Mouse (Mus musculus) CH12.LX (cell line): Measurements from ENCODE around the gene 4930595D18Rik. TPM values are rescaled to one million over a fixed set of nuclear protein-coding genes. Genes with fewer than 3 reads are reported as not detected.

Source experiments
- DNase-seq: peaks from one replicate; pipeline ENCODE4 v3.0.0-alpha.2; 2013; ENCODE audit errors: extremely low read depth
- H3K27ac ChIP-seq: 2 replicates; pipeline ENCODE4 v1.5.1; 2012; ENCODE audit warnings: low read depth, mild to moderate bottlenecking, control low read depth, moderate library complexity; ENCODE audit not compliant: insufficient read depth
- H3K27me3 ChIP-seq: replicated peaks from 2 replicates; pipeline ENCODE3; 2012; ENCODE audit warnings: inconsistent platforms
- H3K36me3 ChIP-seq, 2 experiments: replicated peaks in 1 of 2; 2 replicates each; pipeline versions ENCODE3 to v1.6.1; 2012; ENCODE audit warnings: inconsistent platforms in 1 of 2, low read length in 1 of 2, mild to moderate bottlenecking in 1 of 2, mixed read lengths in 1 of 2, moderate library complexity in 1 of 2; ENCODE audit not compliant: control insufficient read depth in 1 of 2, insufficient read depth in 1 of 2
- H3K4me1 ChIP-seq, 2 experiments: 2 replicates each; pipeline ENCODE4 v1.6.1; 2012; ENCODE audit warnings: inconsistent platforms in 1 of 2, moderate library complexity in 1 of 2; ENCODE audit not compliant: insufficient read depth in 2 of 2, control insufficient read depth in 1 of 2
- H3K4me2 ChIP-seq: 2 replicates; pipeline ENCODE4 v1.6.1; 2012; ENCODE audit warnings: low read depth, mild to moderate bottlenecking, control low read depth; ENCODE audit not compliant: poor library complexity, insufficient read depth, severe bottlenecking
- H3K4me3 ChIP-seq, 3 experiments: fragments of 150-350 bp in 1 of 3; sonication (generic) in 1 of 3; replicated peaks in 1 of 3; 2 replicates each; pipeline versions ENCODE3 to v1.5.1; 2011 to 2012; ENCODE audit warnings: low read depth in 2 of 3, low read length in 2 of 3, mild to moderate bottlenecking in 2 of 3, moderate library complexity in 2 of 3, control low read depth in 1 of 3, improper control_type of control experiment in 1 of 3, inconsistent platforms in 1 of 3, mixed read lengths in 1 of 3; ENCODE audit not compliant: poor library complexity in 1 of 3
- H3K79me2 ChIP-seq: replicated peaks from 2 replicates; pipeline ENCODE4 v1.6.1; 2012; ENCODE audit warnings: mild to moderate bottlenecking, moderate library complexity; ENCODE audit not compliant: control insufficient read depth, poor library complexity, insufficient read depth, severe bottlenecking; ENCODE audit errors: extremely low read depth
- H3K9ac ChIP-seq: 2 replicates; pipeline ENCODE4 v1.6.1; 2012; ENCODE audit warnings: low read depth, mild to moderate bottlenecking, control low read depth, moderate library complexity; ENCODE audit not compliant: insufficient read depth
- H3K9me3 ChIP-seq: replicated peaks from 2 replicates; pipeline ENCODE3; 2012; ENCODE audit warnings: low read length, inconsistent platforms, mixed read lengths
- BHLHE40 ChIP-seq: IDR thresholded peaks from 2 replicates; pipeline ENCODE4 v1.6.1; 2011; ENCODE audit warnings: mild to moderate bottlenecking, low read depth, low read length, improper control_type of control experiment
- CHD2 ChIP-seq: IDR thresholded peaks from 2 replicates; pipeline ENCODE4 v1.6.1; 2011; ENCODE audit warnings: low read length, improper control_type of control experiment
- CTCF ChIP-seq, 2 experiments: IDR thresholded peaks in 1 of 2; conservative IDR thresholded peaks in 1 of 2; 2 replicates each; pipeline ENCODE4 v1.5.1; 2011 to 2012; ENCODE audit warnings: low read depth in 2 of 2, low read length in 2 of 2, improper control_type of control experiment in 1 of 2, inconsistent platforms in 1 of 2, mild to moderate bottlenecking in 1 of 2, moderate library complexity in 1 of 2
- E2F4 ChIP-seq: IDR thresholded peaks from 2 replicates; pipeline ENCODE4 v1.6.1; 2011; ENCODE audit warnings: low read depth, low read length, improper control_type of control experiment; ENCODE audit not compliant: insufficient replicate concordance
- ELF1 ChIP-seq: IDR thresholded peaks from 2 replicates; pipeline ENCODE4 v1.6.1; 2014; ENCODE audit warnings: low read depth, mild to moderate bottlenecking, inconsistent platforms, low read length, improper control_type of control experiment
- EP300 ChIP-seq: IDR thresholded peaks from 2 replicates; pipeline ENCODE4 v1.6.1; 2011; ENCODE audit warnings: low read length, improper control_type of control experiment
- GABPA ChIP-seq: IDR thresholded peaks from 2 replicates; pipeline ENCODE4 v1.6.1; 2012; ENCODE audit warnings: low read depth, low read length, improper control_type of control experiment, inconsistent platforms; ENCODE audit not compliant: insufficient replicate concordance
- IRF4 ChIP-seq: IDR thresholded peaks from 2 replicates; pipeline ENCODE4 v1.6.1; 2014; ENCODE audit warnings: low read depth, mild to moderate bottlenecking, inconsistent platforms, low read length, improper control_type of control experiment
- JUN ChIP-seq: IDR thresholded peaks from 2 replicates; pipeline ENCODE4 v1.6.1; 2011; ENCODE audit warnings: low read depth, mild to moderate bottlenecking, low read length, improper control_type of control experiment, moderate library complexity; ENCODE audit not compliant: insufficient read depth
- MAFK ChIP-seq: IDR thresholded peaks from 2 replicates; pipeline ENCODE4 v1.6.1; 2011; ENCODE audit warnings: low read length, improper control_type of control experiment; ENCODE audit not compliant: insufficient replicate concordance
- MAX ChIP-seq: IDR thresholded peaks from 2 replicates; pipeline ENCODE4 v1.6.1; 2011; ENCODE audit warnings: low read length, improper control_type of control experiment
- MAZ ChIP-seq: IDR thresholded peaks from 2 replicates; pipeline ENCODE4 v1.6.1; 2012; ENCODE audit warnings: low read depth, mild to moderate bottlenecking, inconsistent platforms, low read length, improper control_type of control experiment, moderate library complexity
- NELFE ChIP-seq: IDR thresholded peaks from 2 replicates; pipeline ENCODE4 v1.6.1; 2011; ENCODE audit warnings: low read depth, low read length, improper control_type of control experiment
- NRF1 ChIP-seq: IDR thresholded peaks from 2 replicates; pipeline ENCODE4 v1.6.1; 2014; ENCODE audit warnings: low read depth, mild to moderate bottlenecking, inconsistent platforms, low read length, improper control_type of control experiment, moderate library complexity
- PAX5 ChIP-seq: IDR thresholded peaks from 2 replicates; pipeline ENCODE4 v1.6.1; 2012; ENCODE audit warnings: low read length, inconsistent platforms, mixed read lengths
- POLR2A ChIP-seq: IDR thresholded peaks from 2 replicates; pipeline ENCODE4 v1.6.1; 2011; ENCODE audit warnings: low read depth, mild to moderate bottlenecking, improper control_type of control experiment, low read length
- POLR2AphosphoS2 ChIP-seq: IDR thresholded peaks from 2 replicates; pipeline ENCODE4 v1.6.1; 2011; ENCODE audit warnings: low read depth, low read length, improper control_type of control experiment
- RCOR1 ChIP-seq: conservative IDR thresholded peaks from 2 replicates; pipeline ENCODE4 v1.6.1; 2012; ENCODE audit warnings: low read depth, mild to moderate bottlenecking, inconsistent platforms, low read length, improper control_type of control experiment
- SMC3 ChIP-seq: IDR thresholded peaks from 2 replicates; pipeline ENCODE4 v1.6.1; 2011; ENCODE audit warnings: low read depth, low read length, improper control_type of control experiment
- TBP ChIP-seq: conservative IDR thresholded peaks from 2 replicates; pipeline ENCODE4 v1.6.1; 2011; ENCODE audit warnings: low read depth, low read length, improper control_type of control experiment
- TCF12 ChIP-seq: IDR thresholded peaks from 2 replicates; pipeline ENCODE4 v1.6.1; 2014; ENCODE audit warnings: low read depth, mild to moderate bottlenecking, inconsistent platforms, low read length, improper control_type of control experiment
- UBTF ChIP-seq: IDR thresholded peaks from 2 replicates; pipeline ENCODE4 v1.6.1; 2012; ENCODE audit warnings: low read depth, mild to moderate bottlenecking, inconsistent platforms, low read length, improper control_type of control experiment, moderate library complexity
- USF1 ChIP-seq: IDR thresholded peaks from 2 replicates; pipeline ENCODE4 v1.6.1; 2014; ENCODE audit warnings: low read depth, mild to moderate bottlenecking, inconsistent platforms, low read length, improper control_type of control experiment
- ZC3H11A ChIP-seq: IDR thresholded peaks from 2 replicates; pipeline ENCODE4 v1.6.1; 2012; ENCODE audit warnings: low read depth, mild to moderate bottlenecking, inconsistent platforms, low read length, improper control_type of control experiment
- ZMIZ1 ChIP-seq: IDR thresholded peaks from 2 replicates; pipeline ENCODE4 v1.6.1; 2012; ENCODE audit warnings: low read depth, mild to moderate bottlenecking, inconsistent platforms, low read length, improper control_type of control experiment
- ZNF384 ChIP-seq: IDR thresholded peaks from 2 replicates; pipeline ENCODE4 v1.6.1; 2012; ENCODE audit warnings: low read depth, low read length, improper control_type of control experiment, inconsistent platforms
- dilution Hi-C: fragments of 300-500 bp; cut with MboI; formaldehyde crosslinking; loops from 2 replicates; pipeline ENCODE4 v1.14.3; 2020; ENCODE audit warnings: low sequenced_read_pairs; ENCODE audit not compliant: extremely low pct_unique_long_range_greater_than_20kb, extremely low pct_ligation_motif_present
- in situ Hi-C: fragments of 300-500 bp; cut with MboI; formaldehyde crosslinking; loops from 3 replicates; pipeline ENCODE4 v1.14.3; 2019; ENCODE audit warnings: low sequenced_read_pairs, low pct_ligation_motif_present, low pct_unique_long_range_greater_than_20kb, mixed read lengths
- polyA plus RNA-seq: library from polyadenylated mRNA; unstranded; fragments of >175 nt; gene quantifications from 2 replicates; pipeline ENCODE4 v1.2.1, GENCODE M21; 2012; ENCODE audit warnings: low read depth; ENCODE audit not compliant: insufficient read length
- total RNA-seq, 2 experiments: library from RNA; depleted of rRNA; stranded (reverse); fragments of 300-350 nt in 1 of 2; fragments of >200 nt in 1 of 2; gene quantifications; 2 replicates each; pipeline ENCODE4 v1.2.3; 2012 to 2014

The 4930595D18Rik gene
- total and polyA plus RNA-seq, 3 experiments: 0.57 TPM; not detected in 2

DNA sequence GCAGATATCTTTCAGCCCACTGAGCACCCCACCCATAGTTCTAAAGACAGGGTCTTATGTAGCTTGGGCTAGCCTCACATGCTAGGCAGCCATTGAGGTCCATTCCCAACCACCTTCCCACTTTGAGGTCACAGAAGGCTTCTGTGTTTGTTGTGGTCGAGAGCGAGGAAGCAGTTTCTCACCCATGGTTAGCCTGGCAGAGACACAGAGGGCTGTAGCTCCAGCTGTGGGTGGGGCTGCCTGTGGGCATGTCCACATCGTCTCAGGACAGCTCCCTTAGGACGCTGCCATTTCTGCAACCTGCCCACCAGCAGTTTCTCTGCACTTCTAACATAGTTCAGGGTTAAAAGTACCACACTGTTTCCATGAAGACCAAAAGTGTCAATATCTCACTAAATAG, 43.1 kb upstream of the 4930595D18Rik start:
- Histone ChIP-seq H3K36me3 (peaks cover 41 to 88% of the 10 kb centered on the region in 2 experiments), H3K79me2 (peaks cover 7% of the 10 kb centered on the region; the same call in 1 of the 2 replicates), H3K9me3 (peaks cover 5% of the 10 kb centered on the region), H3K4me2 (no peak overlapping the region), H3K9ac (no peak overlapping the region), H3K27ac (no peak overlapping the region), H3K27me3 (no peaks in the 10 kb centered on the region), H3K4me1 (peaks cover 0 to 18% of the 10 kb centered on the region in 2 experiments; a peak in 2 of 4 replicates), H3K4me3 (no peak overlapping the region)
- TF ChIP-seq E2F4 (no peak), IRF4 (no peak), PAX5 (no peak), TCF12 (no peak), BHLHE40 (no peak), POLR2AphosphoS2 (no peak), NRF1 (no peak), USF1 (no peak), ELF1 (no peak), ZMIZ1 (no peak), GABPA (no peak), JUN (no peak), NELFE (no peak), POLR2A (no peak), MAZ (no peak), MAFK (no peak), CTCF (conservative IDR thresholded peaks at IDR 0.05 in 1 of 2, IDR thresholded peaks at IDR 0.05 in 1 of 2; ENCODE audit: low read depth in 2 of 2, low read length in 2 of 2) (no peak)
- dilution Hi-C loops: no loop called here
- no peak for DNase-seq
- in situ Hi-C loops: no loop called here

DNA sequence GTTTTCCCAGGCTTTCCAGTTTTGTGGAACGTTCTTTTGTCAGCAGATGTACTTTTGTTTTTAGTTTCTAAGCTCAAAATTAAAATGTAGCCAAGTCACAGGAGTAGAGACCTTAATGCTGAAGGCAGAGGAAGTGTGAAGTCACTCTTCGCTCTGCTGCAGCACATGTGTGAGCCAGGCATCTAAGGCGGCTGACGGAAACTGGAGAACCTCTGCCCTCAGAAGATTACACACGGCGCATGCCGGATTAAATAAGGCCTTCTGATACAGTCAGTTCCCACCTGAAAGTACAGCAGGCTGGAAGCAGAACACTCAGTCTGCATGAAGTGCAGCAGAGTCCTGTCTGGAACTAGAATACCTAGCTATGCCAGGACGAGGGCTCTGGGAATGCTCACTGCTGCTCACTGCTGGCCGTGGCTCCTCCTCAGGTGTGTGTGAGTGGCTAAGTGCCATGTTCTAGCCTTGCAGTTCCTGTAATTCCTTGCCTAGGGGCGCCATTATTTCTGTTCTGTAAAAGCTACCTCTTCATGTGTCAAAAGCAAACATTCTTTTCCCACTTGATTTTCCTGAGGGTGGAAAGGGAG, 41.0 kb upstream of the 4930595D18Rik start:
- Histone ChIP-seq H3K36me3 (peaks cover 49 to 88% of the 10 kb centered on the region in 2 experiments), H3K9ac (no peak overlapping the region), H3K27ac (no peak overlapping the region), H3K4me3 (no peak overlapping the region), H3K27me3 (no peaks in the 10 kb centered on the region), H3K4me2 (no peak overlapping the region), H3K79me2 (peaks cover 2% of the 10 kb centered on the region; the same call in 1 of the 2 replicates), H3K4me1 (peaks cover 0 to 16% of the 10 kb centered on the region in 2 experiments; a peak in 2 of 4 replicates), H3K9me3 (peaks cover 20% of the 10 kb centered on the region)
- dilution Hi-C loops: no loop called here
- no peak for DNase-seq
- TF ChIP-seq CTCF (conservative IDR thresholded peaks at IDR 0.05 in 1 of 2, IDR thresholded peaks at IDR 0.05 in 1 of 2; ENCODE audit: low read depth in 2 of 2, low read length in 2 of 2) (no peak), CHD2 (no peak), IRF4 (no peak), GABPA (no peak), POLR2AphosphoS2 (no peak), NRF1 (no peak), EP300 (no peak), ELF1 (no peak), ZC3H11A (no peak), SMC3 (no peak), ZNF384 (no peak), UBTF (no peak), MAX (no peak), TBP (no peak), RCOR1 (no peak), MAZ (no peak)
- in situ Hi-C loops: no loop called here
